Mouse (Mus musculus) lung, postnatal 10 days (tissue): ENCODE data around the gene Prmt1.

Experiments used
- DNase-seq: peaks from one replicate; pipeline ENCODE4 v3.0.0; 2021

The Prmt1 gene

GRCm38 (mm10) chr7:45012011-45012410 lies 25.6 kb upstream of the Prmt1 start:
- DNase-seq = no peak

GRCm38 (mm10) chr7:45008411-45008810 lies 22.0 kb upstream of the Prmt1 start:
- DNase-seq = no peak

- no peak for DNase-seq
Measured at GRCm38 (mm10) chr7:45007846-45008245, 21.5 kb upstream of the Prmt1 start.

GRCm38 (mm10) chr7:45007141-45007540 lies 20.8 kb upstream of the Prmt1 start:
- no peak for DNase-seq

- no peak for DNase-seq
Measured at GRCm38 (mm10) chr7:45006503-45006902, 20.1 kb upstream of the Prmt1 start.

- DNase-seq = no peak
Measured at GRCm38 (mm10) chr7:45005321-45005992, 19.1 kb upstream of the Prmt1 start.

GRCm38 (mm10) chr7:45004546-45004945 lies 18.2 kb upstream of the Prmt1 start:
- DNase-seq = no peak

GRCm38 (mm10) chr7:45002440-45002839 lies 16.1 kb upstream of the Prmt1 start:
- no peak for DNase-seq

GRCm38 (mm10) chr7:45000539-45001114 lies 14.3 kb upstream of the Prmt1 start:
- no peak for DNase-seq

- peak; percentile 72 for DNase-seq
Measured at GRCm38 (mm10) chr7:44999753-45000152, 13.4 kb upstream of the Prmt1 start.

- peak; percentile 78 for DNase-seq
Measured at GRCm38 (mm10) chr7:44998501-44998955, 12.2 kb upstream of the Prmt1 start, which contains the start of gene Bcl2l12. Gene Bcl2l12, minus strand, starts transcription at chr7:44998712.

GRCm38 (mm10) chr7:44997940-44998428 lies 11.6 kb upstream of the Prmt1 start:
- no peak for DNase-seq

- peak; percentile 99 for DNase-seq
Measured at GRCm38 (mm10) chr7:44997231-44997939, 11.0 kb upstream of the Prmt1 start, which contains the start of gene Irf3. Gene Irf3, plus strand, starts transcription at chr7:44997648.

GRCm38 (mm10) chr7:44996672-44997071 lies 10.3 kb upstream of the Prmt1 start:
- no peak for DNase-seq

GRCm38 (mm10) chr7:44986879-44987718 lies 731 bp upstream of the Prmt1 start:
- DNase-seq = no peak

- peak; percentile 92 for DNase-seq
Measured at GRCm38 (mm10) chr7:44985595-44986191, 675 bp downstream of the Prmt1 start.

GRCm38 (mm10) chr7:44984833-44985164 lies 1.6 kb downstream of the Prmt1 start:
- DNase-seq = no peak

- no peak for DNase-seq
Measured at GRCm38 (mm10) chr7:44983944-44984832, 2.2 kb downstream of the Prmt1 start.

- peak; percentile 94 for DNase-seq
Measured at GRCm38 (mm10) chr7:44983085-44983484, 3.3 kb downstream of the Prmt1 start.

GRCm38 (mm10) chr7:44981539-44981938 lies 4.8 kb downstream of the Prmt1 start:
- no peak for DNase-seq

GRCm38 (mm10) chr7:44978300-44978699 lies 8.1 kb downstream of the Prmt1 start:
- no peak for DNase-seq

GRCm38 (mm10) chr7:44975117-44975419 lies 11.3 kb downstream of the Prmt1 start:
- no peak for DNase-seq
